Mouse (Mus musculus) intestine, embryonic 16.5 days (tissue): ENCODE measurements around the gene Dmkn. TPM values are rescaled to one million over a fixed set of nuclear protein-coding genes. Genes with fewer than 3 reads are reported as not detected.

Experiments used
- ATAC-seq: fragments of 200-750 bp; cut with Nextera tagmentation; 2 replicates; pipeline ENCODE4 v1.8.0; 2017; ENCODE audit warnings: moderate TSS enrichment, moderate library complexity
- H3K27ac ChIP-seq: fragments of 300-500 bp; sonication (generic); 2 replicates; pipeline ENCODE4 v1.5.1; 2014; ENCODE audit warnings: mild to moderate bottlenecking, low read length
- H3K27me3 ChIP-seq: fragments of 300-500 bp; sonication (generic); replicated peaks from 2 replicates; pipeline ENCODE4 v1.6.1; 2014; ENCODE audit warnings: low read length, control low read depth, mixed read lengths; ENCODE audit not compliant: control insufficient read depth, insufficient read depth
- H3K36me3 ChIP-seq: fragments of 300-500 bp; sonication (generic); 2 replicates; pipeline ENCODE4 v1.6.1; 2014; ENCODE audit warnings: low read length, control low read depth; ENCODE audit not compliant: control insufficient read depth, insufficient read depth
- H3K4me1 ChIP-seq: fragments of 300-500 bp; sonication (generic); 2 replicates; pipeline ENCODE4 v1.6.1; 2014; ENCODE audit warnings: low read length, control low read depth, mixed read lengths; ENCODE audit not compliant: control insufficient read depth, insufficient read depth
- H3K4me2 ChIP-seq: fragments of 300-500 bp; sonication (generic); 2 replicates; pipeline ENCODE4 v1.6.1; 2014; ENCODE audit warnings: low read depth, low read length, control low read depth
- H3K4me3 ChIP-seq: fragments of 300-500 bp; sonication (generic); 2 replicates; pipeline ENCODE4 v1.5.1; 2014; ENCODE audit warnings: mild to moderate bottlenecking, low read length
- H3K9ac ChIP-seq: fragments of 300-500 bp; sonication (generic); 2 replicates; pipeline ENCODE4 v1.6.1; 2014; ENCODE audit warnings: low read depth, low read length
- H3K9me3 ChIP-seq: fragments of 300-500 bp; sonication (generic); 2 replicates; pipeline ENCODE4 v1.6.1; 2016; ENCODE audit warnings: low read length, control low read depth; ENCODE audit not compliant: control insufficient read depth
- WGBS: fragments of 180-500 bp; shearing (Covaris S2); extraction: QIAGEN DNeasy Blood & Tissue Kit; methylation state at CpG from one replicate; pipeline ENCODE4 v1.1.7; 2014; 5-methylcytosine and 5-hydroxymethylcytosine counted together
- polyA plus RNA-seq: library from polyadenylated mRNA; unstranded; fragments of >200 nt; fragmentation: Nextera tagmentation; extraction: Ambion mirVana; gene quantifications from 2 replicates; pipeline ENCODE4 v1.2.1, GENCODE M21; 2015

Gene Dmkn
- polyA plus RNA-seq, 1 experiment from 2014 or later, result 5.8 TPM

GRCm38 (mm10) chr7:30757001-30757400 is 6.6 kb upstream of the Dmkn start:
- Histone ChIP-seq H3K36me3 (no peaks in the 10 kb centered on the region), H3K4me3 (no peak overlapping the region), H3K4me1 (no peaks in the 10 kb centered on the region), H3K9me3 (no peaks in the 10 kb centered on the region; the same call in 1 of the 2 replicates), H3K9ac (no peak overlapping the region), H3K27me3 (no peaks in the 10 kb centered on the region), H3K27ac (no peak overlapping the region), H3K4me2 (no peak overlapping the region)
- ATAC-seq, result no peak
- 75% methylated on average over 2 of the region's 3 CpGs for WGBS

GRCm38 (mm10) chr7:30758853-30759252 is 4.7 kb upstream of the Dmkn start:
- no peaks in the 10 kb centered on the region; the same call in 1 of the 2 replicates for H3K9me3 ChIP-seq
- no peak overlapping the region for H3K27ac ChIP-seq
- H3K4me3 ChIP-seq, result no peak overlapping the region
- no peaks in the 10 kb centered on the region for H3K36me3 ChIP-seq
- no peak overlapping the region for H3K9ac ChIP-seq
- no peaks in the 10 kb centered on the region for H3K27me3 ChIP-seq
- no peak overlapping the region for H3K4me2 ChIP-seq
- WGBS, result 20% methylated on average over 4 of the region's 4 CpGs
- ATAC-seq, result peak; percentile 52
- H3K4me1 ChIP-seq, result no peaks in the 10 kb centered on the region

GRCm38 (mm10) chr7:30761769-30762352 is 1.7 kb upstream of the Dmkn start:
- no peak for ATAC-seq
- no peaks in the 10 kb centered on the region for H3K36me3 ChIP-seq
- no peaks in the 10 kb centered on the region for H3K9me3 ChIP-seq
- no peaks in the 10 kb centered on the region for H3K4me1 ChIP-seq
- H3K4me2 ChIP-seq, result no peak overlapping the region
- H3K9ac ChIP-seq, result no peak overlapping the region
- no peaks in the 10 kb centered on the region for H3K27me3 ChIP-seq
- 74% methylated on average over 4 of the region's 4 CpGs for WGBS
- H3K27ac ChIP-seq, result no peak overlapping the region
- no peak overlapping the region for H3K4me3 ChIP-seq

- H3K36me3 ChIP-seq, result no peaks in the 10 kb centered on the region
- H3K9ac ChIP-seq, result no peak overlapping the region
- H3K27me3 ChIP-seq, result no peaks in the 10 kb centered on the region
- WGBS, result 31% methylated on average over 11 of the region's 11 CpGs
- no peak overlapping the region for H3K4me2 ChIP-seq
- ATAC-seq, result no peak
- no peaks in the 10 kb centered on the region for H3K9me3 ChIP-seq
- no peak overlapping the region for H3K27ac ChIP-seq
- peaks cover 8% of the 10 kb centered on the region for H3K4me1 ChIP-seq
- no peak overlapping the region for H3K4me3 ChIP-seq
Measured at GRCm38 (mm10) chr7:30765173-30765572, 1.6 kb downstream of the Dmkn start.

- Histone ChIP-seq H3K4me3 (no peak overlapping the region), H3K36me3 (no peaks in the 10 kb centered on the region), H3K9ac (no peak overlapping the region), H3K27me3 (no peaks in the 10 kb centered on the region), H3K4me1 (peaks cover 8% of the 10 kb centered on the region), H3K9me3 (no peaks in the 10 kb centered on the region), H3K4me2 (no peak overlapping the region), H3K27ac (no peak overlapping the region)
- WGBS, result 86% methylated on average over 4 of the region's 4 CpGs
- ATAC-seq, result no peak
Measured at GRCm38 (mm10) chr7:30766408-30766807, 2.9 kb downstream of the Dmkn start.

- H3K36me3 ChIP-seq, result no peaks in the 10 kb centered on the region
- 30% methylated on average over 9 of the region's 9 CpGs for whole genome bisulfite sequencing
- H3K27me3 ChIP-seq, result no peaks in the 10 kb centered on the region
- H3K9me3 ChIP-seq, result no peaks in the 10 kb centered on the region
- peak overlapping the region; percentile 23; the same call in 1 of the 2 replicates for H3K27ac ChIP-seq
- H3K4me2 ChIP-seq, result peak overlapping the region; percentile 25
- H3K9ac ChIP-seq, result no peak overlapping the region
- H3K4me3 ChIP-seq, result no peak overlapping the region
- H3K4me1 ChIP-seq, result peaks cover 8% of the 10 kb centered on the region
- peak; percentile 78 for ATAC-seq
Measured at GRCm38 (mm10) chr7:30769236-30769635, 5.7 kb downstream of the Dmkn start.

- ATAC-seq, result no peak
Measured at GRCm38 (mm10) chr7:30776104-30776503, 12.5 kb downstream of the Dmkn start.

GRCm38 (mm10) chr7:30777081-30777579 is 13.6 kb downstream of the Dmkn start:
- WGBS, result 56% methylated on average over 7 of the region's 7 CpGs
- H3K4me2 ChIP-seq, result no peak overlapping the region
- ATAC-seq, result no peak
- H3K9ac ChIP-seq, result no peak overlapping the region
- H3K4me1 ChIP-seq, result no peaks in the 10 kb centered on the region
- no peak overlapping the region for H3K4me3 ChIP-seq
- H3K27ac ChIP-seq, result no peak overlapping the region
- no peaks in the 10 kb centered on the region for H3K9me3 ChIP-seq
- no peaks in the 10 kb centered on the region for H3K27me3 ChIP-seq
- H3K36me3 ChIP-seq, result no peaks in the 10 kb centered on the region

More at GRCm38 (mm10) chr7:30776104-30776503, 12.5 kb downstream of the Dmkn start:
- no peak overlapping the region for H3K27ac ChIP-seq
- H3K4me2 ChIP-seq, result no peak overlapping the region
- H3K27me3 ChIP-seq, result no peaks in the 10 kb centered on the region
- no peak overlapping the region for H3K9ac ChIP-seq
- no peaks in the 10 kb centered on the region for H3K4me1 ChIP-seq
- no peak overlapping the region for H3K4me3 ChIP-seq
- WGBS, result 77% methylated on average over 9 of the region's 9 CpGs
- H3K9me3 ChIP-seq, result no peaks in the 10 kb centered on the region
- no peaks in the 10 kb centered on the region for H3K36me3 ChIP-seq

- 85% methylated on average over 1 of the region's 1 CpGs for WGBS
- H3K9me3 ChIP-seq, result no peaks in the 10 kb centered on the region
- ATAC-seq, result no peak
Measured at GRCm38 (mm10) chr7:30777911-30778310, 14.4 kb downstream of the Dmkn start.

GRCm38 (mm10) chr7:30781792-30782191 is 18.2 kb downstream of the Dmkn start:
- WGBS, result 61% methylated on average over 4 of the region's 4 CpGs
- Histone ChIP-seq H3K36me3 (no peaks in the 10 kb centered on the region), H3K9ac (no peak overlapping the region), H3K27me3 (no peaks in the 10 kb centered on the region), H3K27ac (no peak overlapping the region), H3K4me2 (no peak overlapping the region), H3K4me1 (no peaks in the 10 kb centered on the region), H3K9me3 (no peaks in the 10 kb centered on the region), H3K4me3 (no peak overlapping the region)
- ATAC-seq, result no peak

More at GRCm38 (mm10) chr7:30777911-30778310, 14.4 kb downstream of the Dmkn start:
- Histone ChIP-seq H3K4me1 (no peaks in the 10 kb centered on the region), H3K27ac (no peak overlapping the region), H3K4me3 (no peak overlapping the region), H3K4me2 (no peak overlapping the region), H3K36me3 (no peaks in the 10 kb centered on the region), H3K27me3 (no peaks in the 10 kb centered on the region), H3K9ac (no peak overlapping the region)
